Mouse (Mus musculus) erythroblast, embryonic 14.5 days (primary cell): ENCODE results near the gene Tmem38b. TPM values are rescaled to one million over a fixed set of nuclear protein-coding genes. Genes with fewer than 3 reads are reported as not detected.

Experiments used
- H3K27me3 ChIP-seq: 2 replicates; pipeline ENCODE4 v1.6.1; 2012; ENCODE audit warnings: inconsistent platforms; ENCODE audit not compliant: control insufficient read depth
- H3K36me3 ChIP-seq: 2 replicates; pipeline ENCODE4 v1.6.1; 2012; ENCODE audit warnings: mild to moderate bottlenecking, inconsistent platforms; ENCODE audit not compliant: control insufficient read depth
- H3K4me1 ChIP-seq: 2 replicates; pipeline ENCODE4 v1.6.1; 2012; ENCODE audit warnings: inconsistent platforms; ENCODE audit not compliant: control insufficient read depth
- H3K4me3 ChIP-seq: replicated peaks from 2 replicates; pipeline ENCODE3; 2012; ENCODE audit warnings: moderate library complexity, mild to moderate bottlenecking, inconsistent platforms
- H3K9me3 ChIP-seq: 2 replicates; pipeline ENCODE4 v1.6.1; 2012; ENCODE audit warnings: low read length, inconsistent platforms, mixed read lengths; ENCODE audit not compliant: control insufficient read depth
- GATA1 ChIP-seq: IDR thresholded peaks from 2 replicates; pipeline ENCODE4 v1.6.1; 2012; ENCODE audit warnings: low read length, inconsistent platforms, mixed read lengths
- TAL1 ChIP-seq: IDR thresholded peaks from 3 replicates; pipeline ENCODE4 v1.6.1; 2012; ENCODE audit warnings: low read length, inconsistent platforms, mixed read lengths
- polyA plus RNA-seq: library from polyadenylated mRNA; stranded (reverse); fragments of >175 nt; gene quantifications from 2 replicates; pipeline ENCODE4 v1.2.3, GENCODE M21; 2012

The Tmem38b gene
- polyA plus RNA-seq, 1 experiment, result 0.02 TPM

DNA sequence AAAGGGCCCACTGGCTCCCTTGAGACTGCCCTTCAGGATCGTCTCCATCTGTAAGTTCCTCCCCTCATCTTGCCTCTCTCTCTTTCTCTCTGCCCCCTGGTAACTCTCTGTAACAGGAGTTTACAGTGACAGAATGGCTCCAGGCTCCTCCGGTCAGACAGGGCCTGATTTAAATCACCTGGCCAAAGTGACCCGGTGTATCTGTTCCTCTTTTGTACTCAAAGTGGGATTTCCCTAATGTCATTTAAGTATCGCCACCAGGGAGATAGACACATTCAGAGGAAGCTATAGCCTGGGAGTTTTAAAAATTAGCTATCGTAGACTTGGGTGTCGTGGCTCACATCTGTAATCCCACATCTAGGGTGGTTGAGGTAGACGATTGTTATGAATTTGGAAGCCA lies 78.5 kb downstream of the Tmem38b start:
- H3K9me3 ChIP-seq, result no peaks in the 10 kb centered on the region
- H3K27me3 ChIP-seq, result no peaks in the 10 kb centered on the region
- no peaks in the 10 kb centered on the region for H3K36me3 ChIP-seq
- TF ChIP-seq GATA1, result no peak
- TF ChIP-seq TAL1, result no peak
- no peak overlapping the region for H3K4me3 ChIP-seq
- H3K4me1 ChIP-seq, result no peaks in the 10 kb centered on the region

DNA sequence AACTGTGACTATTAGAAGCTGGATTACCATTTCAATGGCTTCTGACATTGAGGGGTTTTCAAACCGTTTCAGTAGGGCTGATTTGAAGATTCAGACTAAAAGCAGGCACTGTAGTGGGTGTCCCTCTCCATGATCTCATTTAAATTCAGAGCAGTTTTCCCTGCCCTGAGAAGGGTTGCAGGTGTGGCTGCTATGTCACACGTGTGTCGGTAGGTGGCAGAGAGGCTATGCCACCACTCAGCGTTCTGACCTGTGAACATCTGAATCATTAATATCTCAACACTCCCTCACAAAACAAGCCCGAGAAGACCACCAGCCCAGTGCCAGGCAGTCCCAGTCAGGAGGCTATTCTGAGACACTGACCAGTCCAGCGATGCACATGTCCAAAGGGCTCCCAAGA lies 79.7 kb downstream of the Tmem38b start:
- Histone ChIP-seq H3K4me1 (no peaks in the 10 kb centered on the region), H3K4me3 (no peak overlapping the region), H3K9me3 (no peaks in the 10 kb centered on the region), H3K27me3 (no peaks in the 10 kb centered on the region), H3K36me3 (no peaks in the 10 kb centered on the region)
- TF ChIP-seq TAL1 (no peak), GATA1 (no peak)

DNA sequence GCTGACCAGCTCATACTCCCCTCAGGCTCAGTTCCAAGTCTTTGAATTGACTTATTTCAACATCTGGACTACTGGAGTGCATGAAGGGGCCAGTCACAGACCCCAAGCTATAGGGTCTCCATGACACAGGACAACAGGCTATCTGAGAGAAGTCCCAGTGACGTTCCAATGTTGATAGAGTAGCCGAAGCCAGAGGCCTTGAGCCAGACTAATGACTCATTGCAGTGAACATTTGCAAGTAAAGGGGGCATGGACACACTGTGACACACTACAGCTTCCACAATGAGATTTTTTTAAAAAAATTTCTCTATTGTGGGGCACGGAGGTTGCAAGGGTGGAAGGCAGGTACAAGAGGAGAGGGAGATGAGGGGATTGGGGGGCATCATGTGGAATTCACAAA lies 81.2 kb downstream of the Tmem38b start:
- Histone ChIP-seq H3K4me3 (no peak overlapping the region), H3K36me3 (no peaks in the 10 kb centered on the region), H3K27me3 (no peaks in the 10 kb centered on the region), H3K4me1 (no peaks in the 10 kb centered on the region), H3K9me3 (no peaks in the 10 kb centered on the region)
- TF ChIP-seq TAL1, result no peak
- TF ChIP-seq GATA1, result no peak

Other genes starting within 250 kb of the Tmem38b start
- not detected in 2 replicates for gene Fsd1l, start 194.6 kb upstream of the Tmem38b start, polyA plus RNA-seq
- 0.02 TPM in 1 of 2 replicates, not detected in the other for gene Fktn, start 112.0 kb upstream of the Tmem38b start, polyA plus RNA-seq
- not detected in 2 replicates for gene Tal2, start 46.3 kb upstream of the Tmem38b start, polyA plus RNA-seq